Mouse (Mus musculus) thymus, postnatal 14 days (tissue): ENCODE data around the gene Ccl28.
"Not testable (repeated sequence)": the region's sequence is repeated elsewhere in the genome, so short reads cannot be mapped to it uniquely, and the experiment has no call there.

Experiments used
- DNase-seq: peaks from one replicate; pipeline ENCODE4 v3.0.0; 2021

Ccl28 gene

DNA sequence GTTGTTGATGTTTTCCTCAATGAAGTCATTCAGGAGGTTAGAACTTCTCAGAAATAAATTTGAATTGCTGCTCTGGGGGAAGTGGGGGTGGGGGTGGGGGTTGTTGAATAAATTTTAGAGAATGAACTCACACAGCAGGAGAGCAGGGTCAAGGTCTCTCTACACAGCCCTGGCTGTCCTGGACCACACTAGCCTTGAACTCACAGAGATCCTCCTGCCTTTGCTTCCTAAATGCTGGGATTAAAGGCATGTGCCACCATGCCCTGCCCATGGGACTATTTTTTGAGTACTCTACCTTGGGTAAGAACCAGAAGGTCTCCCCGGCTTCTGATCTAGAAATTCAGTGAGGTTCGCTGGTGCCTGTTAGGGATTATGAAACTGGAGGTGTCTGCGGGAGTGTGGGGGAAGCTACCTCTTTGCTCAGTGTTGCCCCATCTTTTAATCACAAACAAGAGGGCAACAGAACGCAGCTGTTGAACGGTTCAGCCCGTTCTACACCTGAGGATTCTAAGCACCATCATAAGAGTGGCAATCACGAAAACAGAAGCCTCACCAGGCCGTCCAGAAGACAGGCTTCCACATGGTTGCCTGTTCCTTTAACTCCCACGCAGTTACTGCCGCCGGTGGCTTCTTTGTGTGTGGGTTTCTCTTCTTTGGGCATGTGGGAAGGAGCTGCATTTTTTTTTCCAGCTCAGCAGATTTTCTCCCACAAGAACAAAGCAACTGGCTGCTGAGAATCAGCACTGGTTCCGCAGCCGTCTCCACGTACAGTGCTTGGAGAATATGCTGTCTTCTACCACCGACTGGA, 25.5 kb downstream of the Ccl28 start:
- DNase-seq: no peak

DNA sequence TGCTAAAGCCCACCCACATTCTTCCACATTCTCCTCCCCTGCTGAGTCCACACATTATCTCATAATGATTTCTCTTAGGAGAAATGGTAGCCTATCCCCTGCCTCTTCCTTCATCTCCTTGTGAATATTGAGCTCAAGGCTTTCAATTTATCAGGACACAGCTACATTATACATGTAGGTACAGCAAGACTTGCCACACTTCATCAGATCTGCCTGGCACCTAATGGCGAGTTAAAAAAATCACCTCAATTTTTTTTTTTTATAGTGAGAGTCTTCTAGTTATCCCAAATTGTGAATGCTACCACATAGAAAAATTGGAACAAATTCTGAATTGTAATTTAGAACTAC, 26.1 kb downstream of the Ccl28 start:
- DNase-seq: no peak

DNA sequence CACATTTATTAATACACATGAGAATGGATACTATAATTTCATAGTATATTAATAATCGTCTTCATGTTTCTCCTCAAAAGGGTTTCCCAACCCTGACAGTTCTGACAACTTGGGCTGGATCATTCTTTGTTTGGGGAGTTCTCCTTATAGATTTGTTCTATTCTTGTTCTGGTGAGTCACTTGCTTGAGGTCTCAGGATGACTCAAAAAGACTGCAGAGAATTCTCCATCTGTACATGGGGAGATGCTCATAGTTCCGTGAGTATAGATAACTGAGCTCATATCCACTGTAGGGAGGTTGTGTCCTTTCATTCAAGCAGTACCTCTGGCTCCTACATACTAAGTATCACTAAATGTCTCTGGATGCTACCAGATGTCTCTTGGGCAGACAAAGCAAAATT, 31.1 kb downstream of the Ccl28 start:
- no peak for DNase-seq

DNA sequence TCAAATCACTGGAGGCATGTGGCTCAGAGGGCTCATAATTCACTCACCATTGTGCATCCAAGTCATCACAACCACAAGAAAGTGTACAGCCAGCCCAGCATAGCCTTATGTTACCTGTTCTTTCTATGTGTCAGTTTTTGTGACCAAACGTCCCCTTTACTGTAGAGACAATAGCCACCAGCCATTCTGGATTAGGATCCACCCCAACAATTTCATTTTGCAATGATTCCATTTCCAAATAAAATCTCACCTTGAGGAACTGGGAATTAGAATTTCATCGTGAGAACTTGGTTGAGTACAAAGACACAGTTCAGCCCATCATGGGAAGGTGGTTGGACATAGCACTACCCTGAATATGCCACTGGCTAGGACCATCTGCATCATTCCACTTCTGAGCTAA, 32.6 kb downstream of the Ccl28 start:
- no peak for DNase-seq

DNA sequence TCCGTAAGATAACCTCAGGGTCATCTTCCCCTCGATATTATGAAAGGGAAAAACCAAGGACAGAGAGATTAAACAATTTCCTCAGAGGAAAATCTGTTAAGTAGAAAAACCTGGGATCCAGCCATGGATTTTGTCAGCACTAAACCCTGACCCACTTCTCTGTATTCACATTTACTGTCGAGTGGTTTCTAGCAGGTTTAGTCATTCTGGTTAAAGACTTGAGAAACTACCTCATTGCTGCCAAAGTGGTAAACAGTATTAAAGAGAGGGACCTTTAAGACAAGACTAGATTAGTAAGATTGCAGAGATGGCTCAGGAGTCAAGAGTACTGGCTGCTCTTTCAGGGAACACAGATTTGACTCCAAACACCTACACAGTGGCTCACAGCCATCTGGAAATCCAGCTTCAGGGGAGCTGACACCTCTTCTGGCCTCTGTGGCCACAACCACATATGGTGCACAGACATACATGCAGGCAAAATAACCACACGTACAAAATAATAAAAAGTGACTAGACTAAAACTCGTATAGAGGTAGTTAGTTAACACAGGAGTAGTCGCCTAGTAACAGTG, 33.3 kb downstream of the Ccl28 start:
- DNase-seq: no peak

DNA sequence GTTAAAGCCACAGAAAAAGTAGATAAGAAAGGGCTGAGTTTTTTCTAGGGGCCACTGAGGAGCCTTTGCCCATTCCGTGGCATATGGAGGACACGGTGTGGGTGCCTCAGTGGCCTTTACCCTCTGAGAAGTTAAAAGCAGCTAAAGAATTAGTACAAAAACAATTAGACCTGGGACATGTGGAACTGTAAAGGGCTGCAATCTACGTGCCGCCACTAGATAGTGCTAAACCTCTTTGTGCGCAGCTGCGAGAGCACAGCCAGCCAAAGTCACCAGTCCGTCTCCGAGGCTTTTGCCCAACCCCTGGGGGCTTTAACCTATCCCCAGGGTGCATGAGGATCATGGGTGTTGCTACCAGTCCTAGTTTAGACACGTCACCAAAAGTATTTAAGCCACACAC, 37.8 kb downstream of the Ccl28 start:
- not testable (repeated sequence) for DNase-seq

DNA sequence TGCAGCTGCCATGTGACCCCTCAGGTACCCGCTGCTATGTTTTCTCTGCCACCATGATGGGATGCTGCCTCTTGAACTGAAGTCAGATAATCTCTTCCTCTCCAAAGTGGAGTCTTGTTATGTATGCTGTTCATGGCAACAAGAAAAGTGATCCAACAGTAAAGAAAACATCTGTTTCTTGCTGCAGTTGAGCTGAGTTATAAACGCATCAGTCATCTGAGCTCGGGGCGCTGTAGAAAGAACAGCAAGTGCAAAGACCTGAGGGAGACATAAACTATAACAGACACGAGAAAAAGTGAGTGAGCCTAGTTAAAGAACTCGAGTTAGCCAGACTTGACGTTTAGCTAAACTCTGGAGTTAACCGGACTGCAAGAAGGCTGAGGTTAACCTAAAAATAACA, 55.2 kb downstream of the Ccl28 start:
- no peak for DNase-seq

DNA sequence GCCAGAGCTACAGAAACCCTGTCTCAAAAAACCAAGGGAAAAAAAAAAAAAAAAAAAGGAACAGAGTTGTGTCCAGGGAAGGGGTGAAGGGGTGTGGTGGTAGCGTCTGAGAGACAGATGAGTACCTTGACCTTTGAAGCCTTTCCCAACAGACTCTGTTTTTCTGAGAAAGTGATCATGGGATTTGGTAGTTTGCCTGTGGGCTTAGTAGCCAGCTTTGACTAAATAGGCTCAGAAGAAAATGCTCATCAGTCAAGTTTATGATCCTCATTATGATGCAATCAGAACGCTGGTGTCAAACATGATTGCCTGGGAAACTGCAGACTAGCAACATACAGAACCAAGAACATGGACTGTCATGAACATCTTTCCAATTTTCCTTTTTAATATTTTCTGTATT, 56.1 kb downstream of the Ccl28 start:
- DNase-seq: no peak

DNA sequence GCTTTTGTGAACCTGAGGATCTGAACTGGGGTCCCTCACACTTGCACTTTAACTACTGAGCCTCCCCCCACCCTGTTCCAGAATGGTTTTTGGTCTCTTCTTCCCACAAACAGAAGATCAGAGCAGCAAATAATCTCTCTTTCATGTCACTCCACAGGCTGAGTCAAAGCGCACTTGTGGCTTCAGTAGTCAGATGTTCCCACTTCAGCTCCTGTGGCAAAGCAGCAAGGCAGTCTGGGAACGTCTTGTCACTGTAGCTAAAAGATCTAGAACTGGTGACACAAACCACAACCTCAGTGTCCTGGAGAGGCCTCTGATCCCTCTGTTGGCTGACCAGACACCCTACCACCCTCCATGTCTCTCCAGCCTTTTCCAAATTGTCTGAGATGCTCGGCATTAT, 57.5 kb downstream of the Ccl28 start:
- DNase-seq: no peak

DNA sequence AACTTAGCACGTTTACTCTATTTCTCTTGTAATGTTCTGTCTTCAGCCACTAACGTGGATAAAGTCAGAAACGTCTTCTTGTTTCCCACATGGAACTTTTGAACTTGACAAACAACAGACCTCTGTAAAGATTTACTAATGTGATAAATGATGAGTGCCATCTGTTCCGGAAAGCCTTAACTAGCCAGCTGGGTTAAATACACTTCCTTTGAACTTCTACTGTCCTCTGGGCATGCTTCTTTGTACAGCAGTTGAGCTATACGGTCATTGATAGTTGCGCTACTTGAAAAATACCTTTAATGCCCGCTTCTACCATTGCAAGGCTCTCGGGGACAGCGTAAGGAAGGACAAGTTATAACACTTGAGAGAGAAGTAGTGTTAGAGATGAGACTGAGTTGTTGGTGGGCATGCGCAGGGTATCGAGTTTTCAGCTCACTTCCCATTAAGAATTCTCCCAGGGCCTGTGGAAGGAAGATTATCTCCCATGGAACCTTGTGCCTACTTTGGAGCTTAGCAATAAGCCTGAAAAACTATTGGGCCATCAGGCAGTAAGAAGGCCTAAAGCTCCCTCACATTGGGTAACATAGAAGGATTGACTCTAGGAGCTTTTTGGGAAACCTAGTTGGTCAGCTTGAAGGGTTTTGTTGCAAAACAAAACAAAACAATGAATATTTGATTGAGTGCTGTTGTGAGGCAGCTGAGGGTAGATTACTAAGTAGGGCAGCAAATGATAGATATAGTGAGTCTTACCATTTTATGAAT, 61.0 kb downstream of the Ccl28 start:
- no peak for DNase-seq

DNA sequence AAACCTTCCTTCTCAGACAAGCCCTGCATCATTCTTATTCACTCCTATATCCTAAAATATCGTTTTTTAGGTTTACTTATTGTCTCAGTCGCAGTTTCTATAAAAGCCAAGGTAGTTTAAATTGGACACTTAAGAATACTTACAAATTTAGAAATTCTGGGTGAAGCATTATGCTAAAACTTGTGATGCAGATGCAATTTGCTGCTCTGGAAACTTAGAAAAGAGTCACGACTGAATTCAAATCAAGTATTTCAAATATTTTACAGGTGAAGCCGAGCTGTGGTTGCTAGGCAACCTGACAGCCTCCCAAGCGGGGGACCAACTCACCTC, 66.1 kb downstream of the Ccl28 start:
- DNase-seq: no peak

DNA sequence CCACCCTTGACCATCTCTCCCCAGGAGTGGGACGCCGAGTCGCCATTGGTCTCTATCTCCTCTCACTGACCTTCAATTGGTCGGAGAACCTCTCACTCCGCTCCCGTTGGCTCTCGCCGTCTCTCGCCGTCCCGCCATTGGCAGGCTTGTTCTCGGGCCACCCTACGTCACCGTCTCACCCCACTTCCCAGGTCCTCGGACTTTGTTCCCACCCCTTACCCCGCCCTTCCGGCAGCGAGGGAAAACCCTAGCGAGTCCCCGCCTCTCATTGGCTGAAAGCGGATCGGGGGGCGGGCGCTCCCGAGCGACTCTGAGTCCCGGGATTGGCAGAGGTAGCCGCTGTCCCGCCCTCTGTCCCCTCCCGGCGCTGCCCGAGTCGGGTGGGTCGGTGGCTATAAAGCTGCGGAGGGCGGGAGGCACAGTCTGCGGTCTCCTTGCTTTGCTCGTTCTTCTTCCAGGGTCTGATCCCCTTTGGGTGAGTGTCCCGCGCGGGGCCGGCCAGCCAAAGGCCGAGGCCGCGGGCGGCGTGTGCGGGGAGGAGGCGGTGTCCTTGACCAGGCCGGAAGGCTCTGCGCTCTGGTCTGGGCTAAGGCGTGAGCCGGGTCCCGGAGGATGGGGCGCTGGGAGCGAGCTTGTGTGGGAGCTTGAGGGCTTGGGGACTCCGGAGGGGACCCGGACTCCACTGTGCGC, 66.6 kb downstream of the Ccl28 start, which contains the start of gene Hmgcs1:
Gene Hmgcs1 (plus strand): TSS at position 341 of the 690 bp plus-strand sequence.
- DNase-seq: peak; percentile 98

DNA sequence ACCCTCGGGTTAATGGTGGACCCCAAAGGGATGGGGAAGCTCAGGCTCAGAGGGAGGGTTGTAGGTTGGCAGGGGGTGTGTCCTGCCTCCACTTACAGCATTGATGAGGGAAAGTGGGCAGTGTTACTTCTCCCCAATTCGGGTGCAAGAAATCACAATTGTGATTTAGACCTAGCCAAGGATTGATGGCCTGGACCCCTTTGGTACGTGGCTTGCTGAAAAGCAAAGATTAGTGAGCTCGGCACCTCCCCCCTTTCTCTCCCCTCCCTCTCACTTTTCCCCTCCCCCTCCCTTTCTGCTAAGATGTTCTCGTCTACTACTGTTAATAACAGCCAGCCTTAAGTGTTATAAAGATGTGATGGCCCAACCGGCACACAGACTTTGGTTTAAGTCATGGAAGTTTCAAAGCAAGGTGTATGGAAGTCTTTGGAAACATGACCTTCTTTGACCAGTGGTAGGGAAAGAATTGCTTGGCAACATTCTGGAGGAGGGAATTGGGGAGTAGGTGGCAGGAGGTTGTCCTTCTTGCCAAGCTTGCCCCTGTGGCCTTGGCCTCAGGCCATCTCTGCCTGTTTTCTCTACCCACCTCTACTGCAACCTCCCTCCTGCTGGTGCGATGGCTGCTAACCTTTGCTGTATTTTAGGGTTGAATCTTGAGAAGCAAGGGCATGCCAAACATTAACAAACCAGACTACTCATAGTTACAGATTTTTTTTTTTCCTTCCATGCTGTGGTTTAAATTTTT, 67.4 kb downstream of the Ccl28 start:
- DNase-seq: no peak

DNA sequence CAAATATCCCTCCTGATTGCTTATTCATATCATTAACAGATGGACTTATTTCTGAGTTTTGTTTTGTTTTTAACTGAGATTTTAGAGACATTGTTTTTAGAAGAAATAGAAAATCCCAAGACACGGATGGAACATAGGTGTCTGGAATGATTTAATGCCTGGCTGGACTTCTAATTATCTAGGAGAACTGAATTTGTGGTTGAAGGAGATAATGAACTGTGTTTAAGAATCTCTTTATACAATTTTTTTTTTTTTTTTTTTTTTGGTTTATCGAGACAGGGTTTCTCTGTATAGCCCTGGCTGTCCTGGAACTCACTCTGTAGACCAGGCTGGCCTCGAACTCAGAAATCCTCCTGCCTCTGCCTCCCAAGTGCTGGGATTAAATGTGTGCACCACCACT, 68.3 kb downstream of the Ccl28 start:
- DNase-seq: not testable (repeated sequence)

DNA sequence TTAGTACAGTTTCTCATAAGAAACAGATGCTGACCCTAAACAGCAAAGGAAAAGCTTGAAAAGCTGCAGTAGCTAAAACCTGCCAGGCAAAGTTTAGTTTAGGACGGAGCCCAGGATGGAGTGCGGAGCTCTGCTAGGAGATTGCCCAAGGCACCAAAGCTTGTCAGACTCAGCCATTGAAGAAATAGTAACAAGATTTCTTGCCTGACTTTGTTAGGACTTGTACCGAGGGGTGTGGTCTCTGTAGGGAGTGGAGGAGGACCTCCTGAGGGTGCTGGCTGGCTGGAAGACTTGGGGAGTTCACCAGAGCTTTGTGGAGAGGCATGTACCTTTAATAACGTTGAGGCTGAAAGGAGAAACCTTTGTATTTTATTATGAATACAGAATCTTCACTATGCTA, 72.1 kb downstream of the Ccl28 start:
- DNase-seq: no peak

DNA sequence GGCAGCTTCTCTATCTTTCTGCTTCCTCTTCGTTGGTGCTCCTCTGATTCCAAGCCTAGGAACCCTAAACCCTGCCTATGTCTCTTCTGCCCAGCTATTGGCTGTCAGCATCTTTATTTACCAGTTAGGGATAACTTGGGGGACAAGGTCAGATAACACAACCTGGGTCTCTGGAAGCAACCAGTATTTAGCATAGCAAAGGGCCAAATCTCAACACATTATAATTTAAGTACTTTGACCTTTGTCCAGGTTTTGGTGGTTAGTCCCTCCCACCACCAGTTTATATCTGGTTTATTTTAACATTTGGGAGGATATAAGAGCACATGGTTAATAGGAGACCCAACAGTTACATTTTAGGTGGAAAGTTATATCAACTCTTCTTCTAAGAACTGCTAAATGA, 72.9 kb downstream of the Ccl28 start:
- DNase-seq: no peak

DNA sequence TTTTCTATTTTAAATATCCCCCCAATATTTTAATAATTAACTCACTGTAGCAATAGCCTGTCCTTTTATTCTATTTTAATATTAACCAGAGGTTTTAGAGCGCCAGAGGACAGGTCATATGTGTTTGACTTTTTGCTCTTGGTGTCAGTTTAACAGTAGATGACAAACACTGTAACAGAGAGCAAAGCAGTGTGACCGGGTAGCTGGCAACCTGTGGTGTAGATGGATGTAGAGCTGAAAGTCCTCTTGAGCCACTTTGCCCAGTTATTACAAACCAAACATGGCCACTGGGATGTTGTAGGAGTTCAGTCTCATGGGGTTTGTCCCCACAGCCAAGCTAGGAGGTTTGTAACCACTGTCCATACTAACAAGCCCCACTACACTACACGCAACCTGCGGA, 74.8 kb downstream of the Ccl28 start:
- no peak for DNase-seq
